Mouse (Mus musculus) midbrain, embryonic 14.5 days (tissue): ENCODE measurements at regions not wholly inside any gene's neighbourhood (a gene's known extent, or its start where the extent isn't known, plus 50 kb on each side); places are given as distances from the start of the nearest gene placed in this dataset.
"Not testable (repeated sequence)": the region's sequence is repeated elsewhere in the genome, so short reads cannot be mapped to it uniquely, and the experiment has no call there.

Source experiments
- ATAC-seq: fragments of 200-750 bp; cut with Nextera tagmentation; 2 replicates; pipeline ENCODE4 v1.8.0; 2017; ENCODE audit warnings: moderate number of reproducible peaks, moderate library complexity; ENCODE audit not compliant: low FRiP score, low TSS enrichment
- DNase-seq: peaks from one replicate; pipeline ENCODE4 v3.0.0-alpha.2; 2015
- H3K27ac ChIP-seq: fragments of 300-500 bp; sonication (generic); replicated peaks from 2 replicates; pipeline ENCODE4 v1.5.1; 2014; ENCODE audit warnings: mild to moderate bottlenecking, low read depth, low read length, moderate library complexity
- H3K27me3 ChIP-seq: fragments of 300-500 bp; sonication (generic); 2 replicates; pipeline ENCODE4 v1.6.1; 2014; ENCODE audit warnings: low read length, control low read depth, mixed read lengths; ENCODE audit not compliant: control insufficient read depth, insufficient read depth
- H3K36me3 ChIP-seq: fragments of 300-500 bp; sonication (generic); 2 replicates; pipeline ENCODE4 v1.6.1; 2014; ENCODE audit warnings: low read length, control low read depth; ENCODE audit not compliant: control insufficient read depth, insufficient read depth
- H3K4me1 ChIP-seq: fragments of 300-500 bp; sonication (generic); 2 replicates; pipeline ENCODE4 v1.6.1; 2014; ENCODE audit warnings: mild to moderate bottlenecking, antibody characterized with exemption, low read length, control low read depth; ENCODE audit not compliant: control insufficient read depth, insufficient read depth
- H3K4me2 ChIP-seq: fragments of 300-500 bp; sonication (generic); 2 replicates; pipeline ENCODE4 v1.6.1; 2014; ENCODE audit warnings: mild to moderate bottlenecking, low read length, moderate library complexity
- H3K4me3 ChIP-seq: fragments of 300-500 bp; sonication (generic); replicated peaks from 2 replicates; pipeline ENCODE4 v1.5.1; 2014; ENCODE audit warnings: low read depth, low read length
- H3K9ac ChIP-seq: fragments of 300-500 bp; sonication (generic); replicated peaks from 2 replicates; pipeline ENCODE4 v1.6.1; 2014; ENCODE audit warnings: mild to moderate bottlenecking, low read length, moderate library complexity
- H3K9me3 ChIP-seq: fragments of 300-500 bp; sonication (generic); 2 replicates; pipeline ENCODE4 v1.6.1; 2016; ENCODE audit warnings: low read length, control low read depth, mixed read lengths; ENCODE audit not compliant: control insufficient read depth
- WGBS: fragments of 180-500 bp; shearing (Covaris S2); extraction: QIAGEN DNeasy Blood & Tissue Kit; methylation state at CpG from one replicate; pipeline ENCODE4 v1.1.7; 2014; 5-methylcytosine and 5-hydroxymethylcytosine counted together

- H3K4me1 ChIP-seq, result peaks cover 11% of the 10 kb centered on the region; the same call in 1 of the 2 replicates
These were observed 63.8 kb upstream of the Srsf6 start for GRCm38 (mm10) chr2:162867516-162868029.

GRCm38 (mm10) chr2:162866613-162867314 is 64.6 kb upstream of the Srsf6 start:
- Histone ChIP-seq H3K4me1 (peaks cover 11% of the 10 kb centered on the region; the same call in 1 of the 2 replicates), H3K4me3 (peak overlapping the region; percentile 26; the same call in 1 of the 2 replicates), H3K36me3 (no peaks in the 10 kb centered on the region), H3K9me3 (no peaks in the 10 kb centered on the region), H3K4me2 (peak overlapping the region; percentile 58), H3K9ac (no peak overlapping the region), H3K27me3 (no peaks in the 10 kb centered on the region), H3K27ac (no peak overlapping the region)
- WGBS, result 7% methylated on average over 11 of the region's 11 CpGs
- ATAC-seq, result no peak
- peak; percentile 48 for DNase-seq

More at GRCm38 (mm10) chr2:162867516-162868029, 63.8 kb upstream of the Srsf6 start:
- Histone ChIP-seq H3K4me3 (peak overlapping the region; percentile 26), H3K4me2 (peak overlapping the region; percentile 58), H3K36me3 (no peaks in the 10 kb centered on the region), H3K27me3 (no peaks in the 10 kb centered on the region), H3K9ac (no peak overlapping the region), H3K27ac (no peak overlapping the region), H3K9me3 (no peaks in the 10 kb centered on the region)
- DNase-seq (peak; percentile 53), ATAC-seq (no peak)
- WGBS, result 1% methylated on average over 15 of the region's 15 CpGs

- Histone ChIP-seq H3K27me3 (no peaks in the 10 kb centered on the region), H3K27ac (no peak overlapping the region), H3K36me3 (no peaks in the 10 kb centered on the region), H3K9me3 (no peaks in the 10 kb centered on the region), H3K9ac (no peak overlapping the region), H3K4me2 (no peak overlapping the region), H3K4me3 (no peak overlapping the region), H3K4me1 (peaks cover 11% of the 10 kb centered on the region; the same call in 1 of the 2 replicates)
- DNase-seq (peak; percentile 35), ATAC-seq (no peak)
- WGBS, result 68% methylated on average over 1 of the region's 1 CpGs
These were observed 66.8 kb upstream of the Srsf6 start for GRCm38 (mm10) chr2:162864571-162864970.

- ATAC-seq (no peak), DNase-seq (no peak)
- Histone ChIP-seq H3K9me3 (no peaks in the 10 kb centered on the region), H3K4me1 (no peaks in the 10 kb centered on the region), H3K27me3 (no peaks in the 10 kb centered on the region), H3K4me3 (no peak overlapping the region), H3K36me3 (no peaks in the 10 kb centered on the region), H3K9ac (no peak overlapping the region), H3K27ac (no peak overlapping the region), H3K4me2 (no peak overlapping the region)
- WGBS, result 85% methylated on average over 6 of the region's 6 CpGs
These were observed 76.7 kb upstream of the Srsf6 start for GRCm38 (mm10) chr2:162854606-162855005.

- no peaks in the 10 kb centered on the region for H3K27me3 ChIP-seq
- H3K36me3 ChIP-seq, result no peaks in the 10 kb centered on the region
- WGBS, result 80% methylated on average over 7 of the region's 7 CpGs
- ATAC-seq (no peak), DNase-seq (peak; percentile 38)
- no peaks in the 10 kb centered on the region for H3K4me1 ChIP-seq
- no peak overlapping the region for H3K4me2 ChIP-seq
- no peak overlapping the region for H3K9ac ChIP-seq
- H3K27ac ChIP-seq, result no peak overlapping the region
- H3K4me3 ChIP-seq, result no peak overlapping the region
- no peaks in the 10 kb centered on the region for H3K9me3 ChIP-seq
These were observed 77.8 kb upstream of the Srsf6 start for GRCm38 (mm10) chr2:162853576-162853975.

- DNase-seq, H3K9me3 ChIP-seq, ATAC-seq, H3K9ac ChIP-seq, H3K4me3 ChIP-seq, H3K27ac ChIP-seq, H3K4me2 ChIP-seq, H3K36me3 ChIP-seq, H3K4me1 ChIP-seq, H3K27me3 ChIP-seq: not testable (repeated sequence)
- 87% methylated on average over 9 of the region's 9 CpGs for WGBS
These were observed 89.6 kb upstream of the Srsf6 start for GRCm38 (mm10) chr2:162841761-162842160.

- DNase-seq (no peak), ATAC-seq (no peak)
- no peak overlapping the region for H3K9ac ChIP-seq
- H3K9me3 ChIP-seq, result no peaks in the 10 kb centered on the region
- no peak overlapping the region for H3K4me3 ChIP-seq
- no peaks in the 10 kb centered on the region for H3K36me3 ChIP-seq
- H3K27ac ChIP-seq, result no peak overlapping the region
- H3K4me2 ChIP-seq, result no peak overlapping the region
- no peaks in the 10 kb centered on the region for H3K4me1 ChIP-seq
- 58% methylated on average over 2 of the region's 2 CpGs for WGBS
- no peaks in the 10 kb centered on the region for H3K27me3 ChIP-seq
These were observed 93.6 kb upstream of the Srsf6 start for GRCm38 (mm10) chr2:162837776-162838175.

- Histone ChIP-seq H3K9ac (no peak overlapping the region), H3K9me3 (no peaks in the 10 kb centered on the region), H3K4me3 (no peak overlapping the region), H3K27me3 (no peaks in the 10 kb centered on the region), H3K4me2 (no peak overlapping the region), H3K4me1 (no peaks in the 10 kb centered on the region), H3K27ac (no peak overlapping the region), H3K36me3 (no peaks in the 10 kb centered on the region)
- 43% methylated on average over 6 of the region's 6 CpGs for WGBS
- ATAC-seq (no peak), DNase-seq (peak; percentile 21)
These were observed 97.6 kb upstream of the Srsf6 start for GRCm38 (mm10) chr2:162833741-162834140.

GRCm38 (mm10) chr2:162818787-162819186 is 112.5 kb upstream of the Srsf6 start:
- Histone ChIP-seq H3K4me3 (no peak overlapping the region), H3K9me3 (no peaks in the 10 kb centered on the region), H3K27me3 (no peaks in the 10 kb centered on the region), H3K9ac (no peak overlapping the region), H3K27ac (no peak overlapping the region), H3K36me3 (no peaks in the 10 kb centered on the region), H3K4me2 (no peak overlapping the region), H3K4me1 (no peaks in the 10 kb centered on the region)
- WGBS, result 94% methylated on average over 4 of the region's 4 CpGs
- no peak for ATAC-seq
- no peak for DNase-seq
